Mouse (Mus musculus): ENCODE measurements around the gene Cwc22.
"Not testable (repeated sequence)": the region's sequence is repeated elsewhere in the genome, so short reads cannot be mapped to it uniquely, and the experiment has no call there.

Gene Cwc22

GRCm38 (mm10) chr2:77897558-77897899 lies 48.6 kb downstream of the Cwc22 start:
- DNase-seq (ENCODE audit: low read depth), result no peak

GRCm38 (mm10) chr2:77896843-77897557 lies 49.2 kb downstream of the Cwc22 start:
- no peak for DNase-seq (ENCODE audit: low read depth)

- DNase-seq (ENCODE audit: low read depth), result not testable (repeated sequence)
Observed at GRCm38 (mm10) chr2:77895906-77896570, 50.1 kb downstream of the Cwc22 start.

DNA sequence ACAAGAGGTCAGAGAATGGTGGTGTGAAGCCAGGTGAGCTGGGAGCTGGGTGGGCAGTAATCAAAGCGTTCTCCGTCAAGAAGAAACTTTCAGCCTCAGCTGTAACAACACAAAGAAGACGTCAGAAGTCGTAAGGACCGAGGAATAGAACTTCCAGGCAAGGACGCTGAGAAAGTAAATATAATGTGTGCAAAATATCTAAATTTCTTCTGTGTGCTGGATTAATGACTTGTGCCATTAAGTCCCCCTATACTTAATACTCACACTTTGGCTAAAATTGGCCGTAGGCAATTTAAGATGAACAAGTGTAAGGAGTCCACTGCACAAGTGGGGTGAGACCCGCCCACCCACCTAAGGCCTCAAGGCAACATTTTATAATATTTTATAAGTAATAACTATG lies 51.3 kb downstream of the Cwc22 start:
- no peak for DNase-seq (ENCODE audit: low read depth)

- no peak for DNase-seq (ENCODE audit: low read depth)
Observed at GRCm38 (mm10) chr2:77893505-77893904, 52.7 kb downstream of the Cwc22 start.

GRCm38 (mm10) chr2:77892573-77892972 lies 53.6 kb downstream of the Cwc22 start:
- no peak for DNase-seq (ENCODE audit: low read depth)

GRCm38 (mm10) chr2:77890836-77891438 lies 55.2 kb downstream of the Cwc22 start:
- DNase-seq (ENCODE audit: low read depth), result no peak

DNA sequence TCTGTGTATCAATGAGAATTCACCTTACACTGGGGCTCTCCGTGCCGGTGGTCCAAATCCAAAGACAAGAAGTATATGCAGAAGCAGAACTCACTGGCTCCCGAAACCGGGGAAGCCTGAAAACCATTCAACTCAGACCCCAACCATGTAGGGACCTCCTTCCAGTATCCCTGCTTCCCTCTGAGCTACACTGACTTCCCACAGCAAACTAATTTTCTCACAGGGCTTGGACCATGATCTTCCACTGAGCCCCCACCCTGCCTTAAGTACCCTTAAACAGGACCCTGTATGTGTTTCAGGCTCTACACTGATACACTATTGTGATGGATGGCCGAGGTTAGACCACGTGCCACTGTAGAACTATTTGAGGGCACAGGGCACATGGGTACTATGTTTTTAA lies 56.2 kb downstream of the Cwc22 start:
- DNase-seq (ENCODE audit: low read depth), result no peak

DNA sequence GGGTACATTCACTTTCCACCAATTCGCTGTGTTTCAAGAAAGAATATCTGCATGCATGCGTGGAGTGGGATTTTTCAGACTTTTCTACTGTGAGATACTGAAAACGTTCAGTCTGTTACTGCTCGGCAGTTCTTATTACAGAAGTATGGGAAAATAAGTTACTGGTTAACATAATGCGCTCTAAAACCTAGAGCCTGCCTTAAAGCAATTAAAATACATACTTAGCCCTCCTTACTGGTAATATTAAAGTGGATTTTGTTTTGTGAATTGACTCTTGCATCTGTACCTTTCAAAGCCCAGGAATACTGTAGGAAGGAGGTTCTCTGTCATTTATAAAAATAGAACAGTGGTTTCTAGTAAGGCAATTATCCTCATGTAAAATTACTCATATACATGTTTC lies 56.8 kb downstream of the Cwc22 start:
- no peak for DNase-seq (ENCODE audit: low read depth)

DNA sequence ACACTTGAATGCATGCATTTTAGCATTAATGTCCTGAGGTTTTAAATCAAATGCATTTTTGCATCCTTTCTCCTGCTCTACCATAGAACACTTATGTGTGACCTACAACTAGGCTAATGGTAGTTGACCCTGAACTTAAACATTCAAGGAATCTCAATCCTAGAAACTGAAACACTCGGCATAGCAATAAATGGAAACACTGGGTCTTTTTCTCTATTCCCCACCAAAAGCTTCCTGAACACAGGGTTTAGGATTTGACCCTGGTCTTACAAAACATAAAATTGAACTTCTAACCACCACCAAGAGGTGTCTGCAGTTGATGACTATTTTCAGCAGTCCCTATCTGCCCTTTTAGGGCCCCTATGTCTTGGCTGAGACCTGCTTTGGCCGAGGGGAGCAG lies 57.3 kb downstream of the Cwc22 start:
- DNase-seq (ENCODE audit: low read depth), result no peak

DNA sequence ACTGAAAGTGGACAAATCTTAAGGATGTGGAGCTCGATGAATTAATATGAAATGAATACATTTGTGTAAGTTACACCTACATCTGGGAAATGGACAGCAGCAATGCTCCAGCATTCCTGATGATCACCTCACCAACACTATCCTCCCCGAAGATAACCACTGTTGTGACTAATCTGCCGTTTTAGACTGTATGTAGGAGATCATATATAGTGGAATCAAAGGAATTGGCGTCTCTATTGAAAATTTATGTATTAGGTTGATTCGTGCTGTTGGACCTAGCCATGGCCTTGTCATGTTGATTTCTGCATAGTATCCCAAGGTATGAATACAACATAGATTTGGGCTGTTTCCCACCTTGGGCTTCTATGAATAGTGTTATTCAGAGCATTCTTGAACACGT lies 58.1 kb downstream of the Cwc22 start:
- no peak for DNase-seq (ENCODE audit: low read depth)

GRCm38 (mm10) chr2:77887166-77887565 lies 59.0 kb downstream of the Cwc22 start:
- DNase-seq (ENCODE audit: low read depth), result no peak

GRCm38 (mm10) chr2:77885491-77886130 lies 60.6 kb downstream of the Cwc22 start:
- no peak for DNase-seq (ENCODE audit: low read depth)

- no peak for DNase-seq (ENCODE audit: low read depth)
Observed at GRCm38 (mm10) chr2:77885036-77885435, 61.1 kb downstream of the Cwc22 start.

GRCm38 (mm10) chr2:77884491-77884890 lies 61.7 kb downstream of the Cwc22 start:
- no peak for DNase-seq (ENCODE audit: low read depth)

DNA sequence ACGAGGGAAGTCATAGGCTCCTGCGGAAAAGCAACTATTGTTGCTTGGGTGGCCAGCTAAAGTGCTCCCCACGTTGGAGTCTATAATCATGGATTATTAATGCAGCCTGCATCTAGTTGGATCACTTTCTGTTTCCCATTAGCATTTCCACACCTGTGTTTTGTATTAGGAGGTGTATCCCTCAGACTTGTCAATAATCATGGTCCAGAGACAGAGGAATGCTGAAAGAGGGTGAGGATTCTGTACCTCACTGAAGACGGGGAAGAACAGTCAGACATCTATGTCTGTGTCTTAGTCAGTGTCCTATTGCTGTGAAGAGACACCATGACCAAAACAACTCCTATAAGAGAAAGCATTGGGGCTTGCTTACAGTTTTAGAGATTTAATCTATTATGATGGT lies 63.2 kb downstream of the Cwc22 start:
- DNase-seq (ENCODE audit: low read depth), result no peak

DNA sequence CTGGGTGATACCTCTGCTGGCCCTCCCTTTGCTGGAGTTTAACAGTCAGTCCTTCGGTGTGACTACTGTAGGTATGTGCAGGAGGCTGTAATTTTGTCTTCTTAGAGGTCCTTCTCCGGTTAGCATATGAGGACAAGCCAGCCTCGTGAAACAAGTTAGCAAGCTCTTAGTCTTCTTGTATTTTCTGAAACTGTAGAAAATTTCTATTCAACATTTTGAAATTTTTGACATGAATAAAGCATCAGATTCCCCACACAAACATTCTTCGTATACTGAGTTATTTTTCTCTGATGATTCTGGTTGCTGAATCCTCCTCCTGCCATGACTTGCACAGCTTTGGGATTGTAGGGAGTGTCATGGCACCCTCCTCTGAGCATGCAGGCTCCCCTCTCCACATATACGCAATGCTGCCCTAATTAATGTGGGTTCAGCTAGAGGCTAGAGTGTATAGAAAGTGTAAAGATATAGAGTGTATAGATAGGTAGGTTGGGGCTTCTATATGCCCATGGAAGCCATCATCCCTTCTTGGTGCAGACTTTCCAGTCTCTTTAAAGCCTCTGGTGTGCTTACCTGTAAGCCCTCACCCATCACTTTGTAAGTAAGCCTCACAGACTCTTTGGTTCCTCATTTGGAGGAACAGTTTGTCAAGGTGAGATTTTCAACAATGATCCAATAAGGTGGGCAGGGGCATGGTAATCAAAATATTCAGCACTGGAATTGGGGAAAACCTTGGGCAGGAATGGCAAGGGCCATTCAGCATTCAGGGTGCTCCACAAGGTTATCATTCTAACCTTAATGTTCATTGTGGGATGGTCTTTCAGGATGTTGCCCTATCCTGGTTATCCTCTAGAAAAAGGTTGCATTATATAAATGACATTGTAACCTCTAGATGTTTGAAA lies 64.6 kb downstream of the Cwc22 start:
- DNase-seq (ENCODE audit: low read depth), result no peak

DNA sequence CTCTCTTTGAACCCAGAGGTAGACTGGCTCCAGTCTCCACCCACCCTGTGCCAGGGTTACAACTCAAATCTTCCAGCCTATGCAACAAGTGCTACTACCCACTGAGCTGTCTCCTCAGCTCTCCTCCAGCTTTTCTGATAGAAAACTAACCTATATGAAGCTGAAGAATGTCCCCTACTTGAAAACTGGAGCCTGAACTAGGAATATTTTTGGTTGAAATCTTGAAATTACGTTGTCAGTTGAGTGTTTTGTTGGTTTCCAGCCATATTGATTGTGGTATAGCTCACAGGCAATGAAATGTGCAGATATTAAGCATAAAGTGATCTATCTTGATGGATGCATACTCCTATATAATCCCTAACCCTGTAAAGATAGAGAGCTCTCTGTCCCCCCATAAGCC lies 65.8 kb downstream of the Cwc22 start:
- no peak for DNase-seq (ENCODE audit: low read depth)

GRCm38 (mm10) chr2:77879736-77880135 lies 66.4 kb downstream of the Cwc22 start:
- no peak for DNase-seq (ENCODE audit: low read depth)

DNA sequence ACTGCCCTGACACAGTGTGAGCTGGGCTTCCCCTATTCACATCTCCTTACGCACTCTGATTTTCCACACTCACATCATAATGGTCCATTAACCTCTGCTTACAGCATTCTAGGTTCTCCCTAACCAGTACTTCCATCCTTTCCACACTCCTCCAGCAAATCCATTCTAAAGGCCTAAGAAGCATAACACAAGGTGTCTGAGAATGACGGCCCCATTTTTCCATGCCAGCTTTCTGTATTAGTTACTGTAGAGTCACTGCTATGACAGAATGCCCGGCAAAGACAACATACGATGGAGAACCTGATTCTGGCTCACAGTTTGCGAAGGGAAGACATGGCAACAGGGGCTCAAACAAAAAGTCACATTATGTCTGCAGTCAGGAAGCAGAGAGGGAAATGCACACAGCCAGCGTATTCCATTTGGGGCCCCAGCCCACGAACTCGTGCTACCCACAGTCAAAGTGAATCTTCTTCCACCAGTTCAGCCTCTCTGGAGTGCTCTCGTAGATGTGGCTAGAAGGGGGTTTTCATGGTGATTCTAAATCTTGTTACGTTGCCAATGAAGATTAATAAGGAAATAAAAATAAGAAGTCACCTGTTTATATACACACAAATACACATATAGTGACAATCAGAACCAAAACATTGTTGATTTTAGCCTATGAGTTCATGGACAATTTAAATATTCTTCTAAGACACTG lies 68.9 kb downstream of the Cwc22 start:
- DNase-seq (ENCODE audit: low read depth), result no peak

DNA sequence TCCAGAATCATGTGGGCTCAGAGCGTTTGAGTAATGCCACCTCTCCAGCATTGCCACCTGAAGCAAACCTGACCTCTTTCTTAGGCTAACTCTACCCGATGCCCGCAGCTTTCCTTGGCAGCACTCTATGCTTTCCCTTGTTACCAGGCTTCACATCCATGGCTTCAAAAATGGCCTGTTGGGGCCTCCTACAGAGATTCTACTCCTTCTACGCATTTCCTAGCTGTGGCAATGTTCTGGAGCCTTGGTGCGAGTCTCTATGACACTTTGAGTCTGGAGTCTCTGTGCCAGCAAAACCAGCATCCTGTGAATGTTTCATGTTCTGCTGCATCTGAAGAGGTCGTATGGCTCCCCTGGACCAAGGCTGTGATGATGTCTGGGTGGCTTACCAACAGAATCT lies 69.8 kb downstream of the Cwc22 start:
- no peak for DNase-seq (ENCODE audit: low read depth)

All from c-Kit-positive CD71-negative TER-119-negative erythroid progenitor cells, embryonic 14.5 days (primary cell).